Mouse (Mus musculus) bone marrow, adult 2 months (tissue): ENCODE data around the gene Cep128.

Experiments used
- CTCF ChIP-seq: fragments of 200-500 bp; IDR thresholded peaks from 2 replicates; pipeline ENCODE4 v1.5.1; 2011; ENCODE audit warnings: low read length, control low read depth; ENCODE audit not compliant: control insufficient read depth, insufficient read depth
- POLR2A ChIP-seq: fragments of 200-500 bp; IDR thresholded peaks from 2 replicates; pipeline ENCODE4 v1.6.1; 2011; ENCODE audit warnings: low read depth, mild to moderate bottlenecking, control low read depth, low read length, borderline replicate concordance; ENCODE audit not compliant: control insufficient read depth

DNA sequence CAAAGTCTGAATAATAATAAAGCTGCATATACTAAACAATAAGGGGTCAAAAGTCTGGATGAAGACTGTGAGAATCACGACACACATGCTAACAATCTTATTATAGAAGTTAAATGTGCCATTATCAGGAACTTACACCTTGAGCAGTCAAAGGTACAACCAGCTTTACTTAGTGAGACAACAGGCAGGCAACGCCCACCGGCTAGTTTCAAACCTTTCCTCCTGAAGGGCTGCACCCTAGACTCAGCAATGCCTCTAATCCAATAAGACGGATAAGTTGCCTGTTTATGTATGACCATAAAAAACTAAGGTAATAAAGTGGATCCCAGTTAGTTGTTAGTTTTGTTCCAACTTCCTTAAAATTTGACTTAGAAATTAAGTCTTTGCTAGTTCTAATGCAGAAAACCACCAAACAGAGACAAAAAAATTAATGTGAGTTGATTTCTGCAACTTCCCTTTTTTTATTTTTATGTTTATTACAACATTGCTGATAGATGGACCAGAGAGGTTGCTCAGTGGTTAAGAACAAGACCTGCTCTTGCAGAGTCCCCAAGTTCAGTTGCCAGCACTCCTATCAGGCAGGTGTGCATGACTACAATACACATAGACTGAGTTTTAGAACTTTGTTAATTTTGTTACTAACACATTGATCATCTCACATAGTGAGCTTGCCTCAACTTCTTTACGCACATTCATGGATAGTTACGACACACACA lies 223.0 kb downstream of the Cep128 start:
- TF ChIP-seq CTCF: no peak
- no peak for TF ChIP-seq POLR2A
